Mouse (Mus musculus) C2C12 (cell line): Measurements from ENCODE around the gene Zfyve16.

Source experiments
- CTCF ChIP-seq: IDR thresholded peaks from one replicate; pipeline ENCODE4 v1.5.1; 2011; ENCODE audit not compliant: control insufficient read depth, insufficient read depth, insufficient read length
- FOSL1 ChIP-seq: IDR thresholded peaks from one replicate; pipeline ENCODE4 v1.8.0; 2011; ENCODE audit warnings: mild to moderate bottlenecking, low read length; ENCODE audit not compliant: poor library complexity, insufficient read depth, severe bottlenecking

GRCm38 (mm10) chr13:92438656-92439055, 92.0 kb downstream of the Zfyve16 start:
- TF ChIP-seq CTCF = no peak
- TF ChIP-seq FOSL1 = no peak
